In the genomic region with DNA sequence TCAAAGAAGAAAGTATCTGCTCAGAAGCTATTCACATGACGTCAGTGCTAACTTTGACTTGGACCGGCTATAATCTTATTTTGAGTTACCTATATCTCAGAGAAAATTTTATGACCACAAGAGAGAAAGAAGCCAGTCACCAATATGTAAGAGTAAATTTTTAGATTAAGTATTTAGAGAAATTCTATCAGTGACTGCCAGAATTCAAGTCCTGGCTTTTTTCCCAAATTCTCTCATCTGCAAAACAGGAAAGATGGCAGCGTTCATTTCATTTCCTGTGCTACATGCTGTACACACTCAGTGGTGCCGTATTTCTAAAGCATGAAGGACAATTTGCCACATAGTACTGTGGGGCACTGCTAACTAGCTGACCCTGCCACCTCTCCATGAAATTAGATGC, we compare ENCODE assay signal across 20 mouse cellular contexts.
A peak's percentile ranks its signal among the peaks of the same experiment; 100 is the strongest.
DNase-seq lines count a peak whose midpoint lies in the region; ATAC-seq and TF ChIP-seq lines count a peak whose summit lies in the region.
"Had no signal": no experiment of that assay in that cellular context is flagged by ENCODE, and none has a peak within 500 bp of the region (broad histone marks: within the 10 kb centered on the region; RNA-seq: fewer than 3 reads in every experiment).

No protein-coding gene starts in this region.

- TF ChIP-seq RAD21 in MEL (IDR thresholded peaks at IDR 0.05; ENCODE audit: low read depth, low read length), result no peak

- TF ChIP-seq CTCF in MEL (IDR thresholded peaks at IDR 0.05 in 2 of 3, conservative IDR thresholded peaks at IDR 0.05 in 1 of 3; ENCODE audit: control insufficient read depth in 1 of 3, insufficient read depth in 1 of 3, low read depth in 2 of 3, low read length in 3 of 3, poor library complexity in 1 of 3, severe bottlenecking in 1 of 3), result no peak

- H3K27ac ChIP-seq in forebrain, embryonic 14.5 days (ENCODE audit: low read depth, low read length), result no peak overlapping the region
- no peak overlapping the region for H3K27ac ChIP-seq in forebrain, embryonic 10.5 days
- peak overlapping the region; percentile 33; the same call in 1 of the 2 replicates for H3K27ac ChIP-seq in MEL (ENCODE audit: control insufficient read depth, low read depth, low read length)
- no peak overlapping the region for H3K27ac ChIP-seq in hindbrain, embryonic 16.5 days (ENCODE audit: low read depth, low read length)
- H3K27ac ChIP-seq in midbrain, embryonic 11.5 days (ENCODE audit: low read depth, low read length), result no peak overlapping the region
- H3K27ac ChIP-seq: embryonic facial prominence, embryonic 13.5 days; embryonic facial prominence, embryonic 15.5 days; forebrain, embryonic 12.5 days; forebrain, embryonic 15.5 days had no signal

- H3K27me3 ChIP-seq in forebrain, embryonic 14.5 days (replicated peaks; ENCODE audit: control insufficient read depth, insufficient read depth, low read length), result no peaks in the 10 kb centered on the region
- no peaks in the 10 kb centered on the region for H3K27me3 ChIP-seq in forebrain, embryonic 10.5 days (ENCODE audit: poor library complexity, severe bottlenecking)
- H3K27me3 ChIP-seq in MEL (ENCODE audit: control insufficient read depth in 1 of 2, insufficient read depth in 2 of 2, low read length in 2 of 2), result no peaks in the 10 kb centered on the region
- H3K27me3 ChIP-seq in hindbrain, embryonic 16.5 days (replicated peaks; ENCODE audit: control insufficient read depth, insufficient read depth, low read length), result no peaks in the 10 kb centered on the region
- no peaks in the 10 kb centered on the region for H3K27me3 ChIP-seq in midbrain, embryonic 11.5 days (ENCODE audit: control insufficient read depth, insufficient read depth, low read length)
- H3K27me3 ChIP-seq: embryonic facial prominence, embryonic 13.5 days; embryonic facial prominence, embryonic 15.5 days; forebrain, embryonic 12.5 days; forebrain, embryonic 15.5 days had no signal

- no peaks in the 10 kb centered on the region for H3K36me3 ChIP-seq in forebrain, embryonic 14.5 days (ENCODE audit: control insufficient read depth, insufficient read depth, low read length)
- H3K36me3 ChIP-seq in forebrain, embryonic 10.5 days (replicated peaks), result no peaks in the 10 kb centered on the region
- peaks cover 0 to 5% of the 10 kb centered on the region in 2 experiments; a peak in 2 of 4 replicates for H3K36me3 ChIP-seq in MEL (ENCODE audit: control insufficient read depth in 1 of 2, insufficient read depth in 2 of 2, low read length in 2 of 2)
- H3K36me3 ChIP-seq in hindbrain, embryonic 16.5 days (ENCODE audit: control insufficient read depth, insufficient read depth, low read length), result no peaks in the 10 kb centered on the region
- H3K36me3 ChIP-seq in midbrain, embryonic 11.5 days (ENCODE audit: control insufficient read depth, insufficient read depth, low read length), result no peaks in the 10 kb centered on the region
- H3K36me3 ChIP-seq: embryonic facial prominence, embryonic 13.5 days; embryonic facial prominence, embryonic 15.5 days; forebrain, embryonic 12.5 days; forebrain, embryonic 15.5 days had no signal

- no peaks in the 10 kb centered on the region for H3K9me3 ChIP-seq in forebrain, embryonic 14.5 days (replicated peaks; ENCODE audit: control insufficient read depth, low read length)
- H3K9me3 ChIP-seq in forebrain, embryonic 10.5 days, result no peaks in the 10 kb centered on the region
- no peaks in the 10 kb centered on the region for H3K9me3 ChIP-seq in MEL (replicated peaks; ENCODE audit: insufficient read depth, low read length)
- H3K9me3 ChIP-seq in hindbrain, embryonic 16.5 days (ENCODE audit: control insufficient read depth, low read length), result no peaks in the 10 kb centered on the region
- no peaks in the 10 kb centered on the region for H3K9me3 ChIP-seq in midbrain, embryonic 11.5 days (ENCODE audit: control insufficient read depth, low read length)
- H3K9me3 ChIP-seq: embryonic facial prominence, embryonic 13.5 days; embryonic facial prominence, embryonic 15.5 days; forebrain, embryonic 12.5 days; forebrain, embryonic 15.5 days had no signal

- TF ChIP-seq POLR2A in MEL (IDR thresholded peaks at IDR 0.05; ENCODE audit: control insufficient read depth in 1 of 2, insufficient read depth in 1 of 2, low read depth in 1 of 2, low read length in 2 of 2, poor library complexity in 1 of 2), result no peak

- H3K4me3 ChIP-seq in forebrain, embryonic 14.5 days (ENCODE audit: low read depth, low read length), result no peak overlapping the region
- H3K4me3 ChIP-seq in forebrain, embryonic 10.5 days, result no peak overlapping the region
- H3K4me3 ChIP-seq in MEL (ENCODE audit: control insufficient read depth in 1 of 2, insufficient read depth in 1 of 2, low read depth in 2 of 2, low read length in 2 of 2), result 0 out of 4 replicates have a peak overlapping the region, but pooled peaks of 1 of the 2 experiments have one; percentile 26
- no peak overlapping the region for H3K4me3 ChIP-seq in hindbrain, embryonic 16.5 days (ENCODE audit: low read length)
- H3K4me3 ChIP-seq in midbrain, embryonic 11.5 days (ENCODE audit: low read depth, low read length), result no peak overlapping the region
- H3K4me3 ChIP-seq: embryonic facial prominence, embryonic 13.5 days; embryonic facial prominence, embryonic 15.5 days; erythroblast, embryonic 14.5 days; forebrain, embryonic 12.5 days; forebrain, embryonic 15.5 days had no signal

- no peak overlapping the region for H3K4me2 ChIP-seq in forebrain, embryonic 14.5 days (ENCODE audit: low read length)
- H3K4me2 ChIP-seq in hindbrain, embryonic 16.5 days (ENCODE audit: low read length), result no peak overlapping the region
- no peak overlapping the region for H3K4me2 ChIP-seq in midbrain, embryonic 11.5 days
- H3K4me2 ChIP-seq: embryonic facial prominence, embryonic 13.5 days; embryonic facial prominence, embryonic 15.5 days; forebrain, embryonic 12.5 days; forebrain, embryonic 15.5 days had no signal

- H3K9ac ChIP-seq in forebrain, embryonic 14.5 days (ENCODE audit: low read length), result no peak overlapping the region
- H3K9ac ChIP-seq in MEL (ENCODE audit: control insufficient read depth, low read depth, low read length, poor library complexity, severe bottlenecking), result no peak overlapping the region
- no peak overlapping the region for H3K9ac ChIP-seq in hindbrain, embryonic 16.5 days (ENCODE audit: low read depth, low read length)
- H3K9ac ChIP-seq in midbrain, embryonic 11.5 days (ENCODE audit: low read length), result no peak overlapping the region
- H3K9ac ChIP-seq: embryonic facial prominence, embryonic 13.5 days; embryonic facial prominence, embryonic 15.5 days; forebrain, embryonic 12.5 days; forebrain, embryonic 15.5 days; forebrain, postnatal 0 days had no signal

- no peaks in the 10 kb centered on the region for H3K4me1 ChIP-seq in forebrain, embryonic 14.5 days (ENCODE audit: control insufficient read depth, insufficient read depth, low read length)
- H3K4me1 ChIP-seq in forebrain, embryonic 10.5 days, result no peaks in the 10 kb centered on the region
- peaks cover 8 to 9% of the 10 kb centered on the region in 2 experiments for H3K4me1 ChIP-seq in MEL (ENCODE audit: control insufficient read depth in 1 of 2, insufficient read depth in 2 of 2, low read length in 2 of 2)
- H3K4me1 ChIP-seq in hindbrain, embryonic 16.5 days (ENCODE audit: control insufficient read depth, insufficient read depth, low read depth, low read length), result no peaks in the 10 kb centered on the region
- no peaks in the 10 kb centered on the region for H3K4me1 ChIP-seq in midbrain, embryonic 11.5 days (ENCODE audit: control insufficient read depth, insufficient read depth, low read length)
- H3K4me1 ChIP-seq: embryonic facial prominence, embryonic 13.5 days; embryonic facial prominence, embryonic 15.5 days; forebrain, embryonic 12.5 days; forebrain, embryonic 15.5 days had no signal

- H3K79me2 ChIP-seq in MEL (ENCODE audit: control insufficient read depth, insufficient read depth, low read length, poor library complexity), result no peaks in the 10 kb centered on the region

- ATAC-seq in forebrain, embryonic 14.5 days, result no peak
- no peak for ATAC-seq in hindbrain, embryonic 16.5 days
- ATAC-seq in midbrain, embryonic 11.5 days (ENCODE audit: low FRiP score), result no peak
- ATAC-seq: forebrain, embryonic 15.5 days; forebrain, postnatal 0 days had no signal

- 84% methylated on average over 4 of the region's 4 CpGs for WGBS in forebrain, embryonic 14.5 days
- 94% methylated on average over 4 of the region's 4 CpGs for WGBS in forebrain, embryonic 10.5 days
- 85% methylated on average over 4 of the region's 4 CpGs for WGBS in hindbrain, embryonic 16.5 days
- WGBS in midbrain, embryonic 11.5 days, result 89% methylated on average over 4 of the region's 4 CpGs

- TF ChIP-seq EP300 in MEL (IDR thresholded peaks at IDR 0.05; ENCODE audit: low read depth in 1 of 2, low read length in 2 of 2), result peak; percentile 81 to 85

- DNase-seq in forebrain, embryonic 14.5 days (ENCODE audit: low spot score), result peak; percentile 18
- DNase-seq in forebrain, embryonic 10.5 days (ENCODE audit: extremely low spot score, low spot score), result no peak
- DNase-seq in MEL (ENCODE audit: low read depth, low spot score) (peak; percentile 75), MEL-GATA-1-ER (ENCODE audit: extremely low read depth, low read depth) (peak; percentile 26)
- peak; percentile 55 for DNase-seq in brain, adult 2 months (ENCODE audit: low read depth, low spot score)
- DNase-seq in midbrain, embryonic 11.5 days (ENCODE audit: low spot score, missing footprints), result no peak
- DNase-seq in urinary bladder, postnatal 25 days (ENCODE audit: low spot score), result no peak
- DNase-seq: adrenal gland, adult 8-10 months; adrenal gland, postnatal 14 days; adrenal gland, postnatal 36 days; cerebellum, adult 18-20 months; cerebellum, adult 8-10 months; cerebellum, postnatal 25 days; forebrain, postnatal 0 days had no signal

TF ChIP-seq in MEL, 35 proteins besides CTCF, POLR2A, EP300 and RAD21:
- no peak for TF ChIP-seq KAT2A (conservative IDR thresholded peaks at IDR 0.05; ENCODE audit: low read depth, low read length)
- no peak for TF ChIP-seq BHLHE40 (IDR thresholded peaks at IDR 0.05; ENCODE audit: borderline replicate concordance, low read depth, low read length)
- TF ChIP-seq ETS1 (IDR thresholded peaks at IDR 0.05; ENCODE audit: low read depth, low read length), result peak; percentile 74
- peak; percentile 43; the same call in 1 of the 2 replicates for TF ChIP-seq MAFK (IDR thresholded peaks at IDR 0.05; ENCODE audit: borderline replicate concordance, low read depth, low read length)
- peak; percentile 48 for TF ChIP-seq TAL1 (IDR thresholded peaks at IDR 0.05; ENCODE audit: low read length)
- TF ChIP-seq RCOR1 (IDR thresholded peaks at IDR 0.05; ENCODE audit: low read depth, low read length), result peak; percentile 36; the same call in 1 of the 2 replicates
- peak; percentile 92 for TF ChIP-seq TCF12 (IDR thresholded peaks at IDR 0.05; ENCODE audit: low read depth, low read length)
- no peak for TF ChIP-seq MXI1 (IDR thresholded peaks at IDR 0.05; ENCODE audit: low read depth, low read length)
- TF ChIP-seq GATA1 (IDR thresholded peaks at IDR 0.05; ENCODE audit: low read depth, low read length), result peak; percentile 65
TF ChIP-seq in MEL: peak in this region for 6.

Comparison
In these comparisons a context has a peak if more than half of its experiments do, and no peak if none do; other contexts are left out.
1. DNase-seq: peak in forebrain, embryonic 14.5 days (single experiment), MEL (single experiment), MEL-GATA-1-ER (single experiment) and brain, adult 2 months (single experiment); none in forebrain, embryonic 10.5 days (single experiment), midbrain, embryonic 11.5 days (single experiment) and urinary bladder, postnatal 25 days (single experiment).